Mouse (Mus musculus) spleen, postnatal 10 days (tissue): ENCODE results near the gene Plxnd1.

Source experiments
- DNase-seq, 2 experiments: peaks; one replicate each; pipeline ENCODE4 v3.0.0; 2021 to 2022; ENCODE audit warnings: low spot score in 2 of 2

The Plxnd1 gene

GRCm38 (mm10) chr6:115956922-115957601, 37.7 kb downstream of the Plxnd1 start:
- DNase-seq = no peak

- no peak for DNase-seq
Observed at GRCm38 (mm10) chr6:115956418-115956921, 38.3 kb downstream of the Plxnd1 start.

GRCm38 (mm10) chr6:115955664-115956063, 39.1 kb downstream of the Plxnd1 start:
- DNase-seq = no peak

GRCm38 (mm10) chr6:115955169-115955568, 39.6 kb downstream of the Plxnd1 start:
- DNase-seq = no peak

DNA sequence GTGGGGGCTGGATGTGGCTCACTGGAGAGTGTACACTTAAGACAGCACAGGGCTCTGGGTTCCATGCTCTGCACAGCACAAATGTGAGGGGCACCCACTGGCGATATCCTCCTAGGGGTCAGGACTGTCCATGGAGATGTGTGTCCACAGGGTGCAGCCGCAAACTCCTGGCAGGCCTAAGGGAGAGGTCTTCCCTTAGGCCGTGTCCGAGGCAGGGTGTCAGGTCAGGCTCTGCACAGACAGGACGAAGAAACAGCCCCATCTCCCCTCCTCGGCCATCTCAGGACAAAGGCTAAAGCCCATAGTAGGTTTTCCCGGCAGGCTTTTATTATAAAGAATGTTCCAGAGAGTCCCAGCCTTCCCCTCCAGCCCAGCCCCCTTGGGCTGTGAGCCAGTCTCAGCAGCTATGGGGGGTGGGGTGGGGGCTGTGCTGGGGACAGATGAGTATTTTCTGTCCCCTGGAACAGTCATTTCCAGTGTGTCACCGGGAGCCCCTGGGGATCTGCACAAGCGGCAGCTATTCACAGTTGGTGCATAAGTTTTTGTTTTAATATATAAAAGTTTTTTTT, 40.2 kb downstream of the Plxnd1 start:
- no peak for DNase-seq

DNA sequence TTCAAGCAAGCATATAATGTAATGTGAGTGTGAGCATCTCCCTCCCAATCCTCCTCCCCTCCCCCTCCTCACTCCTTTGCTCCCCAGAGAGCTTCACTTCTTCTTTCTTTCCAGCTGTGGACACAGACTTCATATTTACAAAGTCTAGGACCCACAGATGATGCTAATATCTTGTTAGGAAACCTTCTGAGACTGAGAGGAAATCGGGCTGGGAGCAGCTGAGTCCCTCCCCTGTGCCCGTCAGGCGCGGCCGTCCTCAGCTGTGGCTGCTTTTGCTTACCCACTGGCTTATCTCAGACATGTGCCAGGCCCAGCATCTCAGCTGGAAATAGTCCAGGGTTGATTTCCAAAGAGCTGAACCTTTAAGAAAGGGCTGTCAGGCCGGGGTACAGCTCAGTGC, 48.4 kb downstream of the Plxnd1 start:
- no peak for DNase-seq

GRCm38 (mm10) chr6:115945633-115946032, 49.2 kb downstream of the Plxnd1 start:
- no peak for DNase-seq

DNA sequence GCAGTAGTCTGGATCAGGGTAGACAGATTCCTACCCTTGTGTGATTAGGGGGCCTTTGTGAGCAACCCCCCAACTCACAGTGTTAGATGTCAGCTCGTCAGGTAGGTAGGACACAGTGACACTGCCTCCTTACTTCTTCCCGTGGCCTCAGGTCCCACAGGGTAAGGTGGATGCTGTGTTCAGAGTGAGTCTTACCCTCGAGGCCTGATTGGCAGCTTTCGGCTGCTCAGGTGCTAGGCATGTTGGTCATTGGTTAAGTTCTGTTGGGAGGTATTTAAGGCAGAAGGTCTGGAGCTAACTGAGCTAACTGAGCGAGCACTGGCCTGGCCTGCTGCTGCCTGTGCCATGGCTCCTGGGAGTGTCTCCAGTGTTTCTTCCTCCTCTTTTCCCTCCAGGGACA, 50.2 kb downstream of the Plxnd1 start, which contains the start of gene H1foo:
Gene H1foo, plus strand, starts transcription at position 301 of the 400 bp plus-strand sequence.
- no peak for DNase-seq

DNA sequence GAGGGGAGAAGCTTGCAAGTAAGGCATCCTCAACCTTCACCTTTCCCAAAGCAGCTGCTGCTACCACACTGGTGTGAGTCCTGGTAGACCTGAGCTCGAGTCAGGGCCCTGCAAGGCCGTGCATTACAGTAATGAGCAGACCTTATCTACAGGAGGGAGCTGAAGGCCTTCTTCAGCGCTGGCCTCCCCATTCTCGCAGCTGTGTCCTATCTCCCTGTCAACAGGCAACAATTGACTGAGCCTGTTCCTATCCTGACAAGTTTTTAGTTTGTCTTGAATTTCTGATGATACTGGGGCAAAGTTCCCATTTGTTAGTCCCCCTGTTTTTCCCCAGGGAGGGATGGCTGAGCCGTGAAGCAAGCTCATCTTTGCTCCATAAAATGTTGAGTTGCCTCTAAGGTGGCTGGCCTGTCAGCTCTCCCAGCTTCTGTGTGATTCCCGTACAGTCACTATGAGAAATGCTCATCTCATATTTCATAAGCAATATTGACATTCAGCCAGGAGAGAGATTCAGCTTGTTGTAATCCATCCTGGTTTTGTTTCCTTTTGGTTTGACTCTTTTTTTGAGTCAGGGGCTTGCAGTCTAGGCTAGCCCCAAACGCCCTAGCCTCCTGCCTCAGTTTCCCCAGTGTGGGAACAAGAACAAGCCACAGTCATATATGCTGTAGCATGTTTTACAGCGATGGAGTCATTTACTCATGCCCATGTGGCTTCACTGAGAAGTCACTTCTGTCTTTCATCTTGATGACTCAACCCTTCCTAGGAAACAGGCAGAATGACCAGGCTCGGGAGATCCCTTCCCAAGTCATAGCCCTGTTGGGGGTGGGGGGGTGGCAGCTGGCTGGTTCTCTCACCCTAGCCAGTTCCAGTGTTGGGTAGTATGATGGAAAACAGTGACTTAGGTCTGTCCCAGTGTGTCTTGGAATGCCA, 51.0 kb downstream of the Plxnd1 start:
- no peak for DNase-seq

DNA sequence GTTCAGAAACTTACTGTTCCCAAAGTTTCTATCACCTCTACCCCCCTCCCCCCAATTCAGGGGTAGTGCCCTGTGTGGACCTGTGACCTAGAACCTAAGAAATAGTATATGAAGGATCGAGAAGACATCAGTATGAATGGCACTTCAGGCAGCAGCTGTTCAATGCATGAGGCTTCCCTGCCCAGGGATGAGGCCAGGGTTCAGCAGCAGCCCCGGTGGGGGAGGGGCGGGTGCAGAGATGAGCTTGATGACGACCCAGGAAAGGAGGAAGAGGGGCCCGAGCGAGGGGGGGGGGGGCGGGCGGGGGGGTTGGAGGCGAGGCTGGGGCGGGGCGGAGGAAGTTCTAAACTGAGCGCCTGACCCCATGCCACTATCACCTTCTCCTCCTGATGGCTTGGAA, 53.7 kb downstream of the Plxnd1 start:
- DNase-seq = no peak

DNA sequence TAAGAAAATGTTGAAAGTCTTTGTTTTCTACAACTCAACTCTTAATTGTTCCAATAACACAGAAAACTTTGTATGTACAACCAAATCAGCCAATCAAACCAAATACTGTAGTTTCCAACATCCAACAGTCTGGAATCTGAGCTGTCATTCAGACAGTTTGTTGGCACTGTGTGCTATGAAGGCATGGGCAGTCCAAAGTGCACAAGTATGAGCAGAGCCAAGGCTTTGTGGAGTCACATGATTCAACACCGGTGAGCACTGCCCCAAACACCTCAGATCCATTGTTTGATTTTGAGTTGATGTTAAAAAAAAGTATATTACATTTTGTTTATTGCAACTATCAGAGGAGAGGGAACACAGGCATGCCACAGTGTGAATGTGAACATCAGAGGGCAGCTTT, 54.2 kb downstream of the Plxnd1 start:
- DNase-seq = no peak

GRCm38 (mm10) chr6:115938798-115939197, 56.0 kb downstream of the Plxnd1 start:
- DNase-seq = no peak

GRCm38 (mm10) chr6:115938011-115938410, 56.8 kb downstream of the Plxnd1 start:
- DNase-seq = no peak

DNA sequence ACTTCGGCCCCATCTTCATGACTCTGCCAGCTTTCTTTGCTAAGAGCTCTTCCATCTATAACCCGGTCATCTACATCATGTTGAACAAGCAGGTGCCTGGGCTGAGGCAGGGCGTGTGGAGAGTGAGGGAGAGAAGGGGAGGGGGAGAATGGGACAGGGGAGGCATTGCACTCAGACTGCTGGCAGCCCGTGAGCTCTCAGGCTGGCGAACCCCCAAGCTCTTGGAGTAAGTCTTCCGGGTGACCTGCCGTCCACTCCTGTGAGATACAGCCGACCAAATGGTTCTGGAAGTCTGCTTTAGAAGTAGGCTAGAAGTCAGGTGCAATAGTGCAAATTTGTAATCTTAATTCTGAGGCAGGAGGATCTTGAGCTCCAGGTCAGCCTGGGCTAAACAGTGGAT, 59.3 kb downstream of the Plxnd1 start:
- no peak for DNase-seq

DNA sequence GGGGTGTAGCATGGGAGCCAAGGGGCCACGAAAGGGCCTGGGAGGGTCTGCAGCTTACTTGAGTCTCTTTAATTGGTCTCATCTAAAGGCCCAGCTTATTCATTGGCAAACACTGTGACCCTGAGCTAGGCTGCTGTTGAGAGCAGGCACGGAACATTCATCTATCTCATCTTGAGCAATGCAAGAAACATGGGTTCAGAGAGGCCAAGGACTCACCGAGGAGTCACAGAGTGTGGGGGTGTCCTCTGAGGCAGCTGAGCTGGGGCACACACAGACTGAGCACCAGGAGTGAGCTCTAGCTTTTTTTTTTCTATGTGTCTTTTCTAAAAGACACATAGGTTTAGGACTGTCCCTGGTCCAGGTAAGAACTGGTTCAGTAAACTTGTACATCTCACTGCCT, 62.4 kb downstream of the Plxnd1 start:
- DNase-seq = no peak

DNA sequence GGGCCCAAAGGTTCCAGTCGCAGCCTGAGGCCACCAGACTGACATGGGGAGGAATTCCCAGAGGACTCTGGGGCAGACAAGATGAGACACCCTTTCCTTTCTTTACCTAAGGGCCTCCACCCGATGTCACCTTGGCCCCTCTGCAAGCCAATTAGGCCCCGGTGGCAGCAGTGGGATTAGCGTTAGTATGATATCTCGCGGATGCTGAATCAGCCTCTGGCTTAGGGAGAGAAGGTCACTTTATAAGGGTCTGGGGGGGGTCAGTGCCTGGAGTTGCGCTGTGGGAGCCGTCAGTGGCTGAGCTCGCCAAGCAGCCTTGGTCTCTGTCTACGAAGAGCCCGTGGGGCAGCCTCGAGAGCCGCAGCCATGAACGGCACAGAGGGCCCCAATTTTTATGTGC, 63.2 kb downstream of the Plxnd1 start, which contains the start of gene Rho:
Gene Rho, plus strand, starts transcription at position 110 of the 400 bp plus-strand sequence.
- DNase-seq = no peak

GRCm38 (mm10) chr6:115930018-115930417, 64.8 kb downstream of the Plxnd1 start:
- no peak for DNase-seq

GRCm38 (mm10) chr6:115927292-115928242, 67.2 kb downstream of the Plxnd1 start:
- DNase-seq = no peak

GRCm38 (mm10) chr6:115926416-115926815, 68.4 kb downstream of the Plxnd1 start:
- no peak for DNase-seq

GRCm38 (mm10) chr6:115924829-115925228, 70.0 kb downstream of the Plxnd1 start:
- DNase-seq = no peak

DNA sequence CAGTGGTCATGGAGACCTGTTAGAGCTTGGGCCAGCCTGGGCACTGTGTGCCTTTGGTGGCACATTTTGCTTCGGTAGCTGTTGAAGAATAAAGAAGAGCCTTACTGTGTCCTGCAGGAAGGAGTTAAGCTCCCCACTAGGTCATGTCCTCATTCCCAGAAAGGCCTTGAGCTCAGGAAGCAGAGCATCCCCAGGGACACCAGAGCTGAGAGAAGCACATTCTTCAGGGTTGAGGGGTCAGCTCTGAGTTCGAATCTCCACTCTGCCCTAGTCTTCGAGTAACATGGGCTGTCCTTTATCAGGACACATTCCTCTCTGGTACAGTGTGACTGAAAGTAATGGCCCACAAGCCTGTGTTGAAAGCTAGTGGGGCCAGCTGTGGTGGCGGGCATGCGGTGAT, 74.9 kb downstream of the Plxnd1 start:
- no peak for DNase-seq
